8 mouse cellular contexts compared by ENCODE assay signal in genomic region chr5:9265586-9266279, GRCm38 (mm10). TPM values are rescaled to one million over a fixed set of nuclear protein-coding genes. Genes with fewer than 3 reads are reported as not detected.
DNase-seq lines count a peak whose midpoint lies in the region; ATAC-seq and TF ChIP-seq lines count a peak whose summit lies in the region.

TSS of gene 9330182L06Rik (plus strand) at chr5:9266118.

- TF ChIP-seq CTCF in forebrain, postnatal 0 days (IDR thresholded peaks at IDR 0.05; ENCODE audit: low read depth) = peak; percentile 38
- TF ChIP-seq CTCF in hindbrain, postnatal 0 days (IDR thresholded peaks at IDR 0.05; ENCODE audit: low read depth) = peak; percentile 47

- 3% methylated on average over 45 of the region's 47 CpGs for WGBS in forebrain, postnatal 0 days
- WGBS in hindbrain, postnatal 0 days = under 1% methylated on average over 42 of the region's 47 CpGs

- peak within 1 kb of the TSS; percentile 71 for H3K9ac ChIP-seq in forebrain, postnatal 0 days
- peak within 1 kb of the TSS; percentile 83 for H3K9ac ChIP-seq in hindbrain, postnatal 0 days (replicated peaks; ENCODE audit: low read length)

- H3K27me3 ChIP-seq in forebrain, postnatal 0 days (ENCODE audit: insufficient read depth, low read length) = no peaks in the 10 kb centered on the region; the same call in 1 of the 2 replicates
- H3K27me3 ChIP-seq in hindbrain, postnatal 0 days (ENCODE audit: insufficient read depth, low read length) = no peaks in the 10 kb centered on the region

- peak within 1 kb of the TSS; percentile 78 for H3K4me2 ChIP-seq in forebrain, postnatal 0 days (ENCODE audit: low read depth)
- H3K4me2 ChIP-seq in hindbrain, postnatal 0 days (ENCODE audit: low read depth, low read length) = peak within 1 kb of the TSS; percentile 80

- peak within 1 kb of the TSS; percentile 63 for H3K4me3 ChIP-seq in forebrain, postnatal 0 days (ENCODE audit: low read depth, low read length)
- H3K4me3 ChIP-seq in hindbrain, postnatal 0 days (ENCODE audit: low read length) = peak within 1 kb of the TSS; percentile 82

- H3K9me3 ChIP-seq in forebrain, postnatal 0 days (ENCODE audit: low read length) = no peaks in the 10 kb centered on the region
- H3K9me3 ChIP-seq in hindbrain, postnatal 0 days (ENCODE audit: low read length) = no peaks in the 10 kb centered on the region

- peak; percentile 94 for ATAC-seq in forebrain, postnatal 0 days
- ATAC-seq in hindbrain, postnatal 0 days = peak; percentile 94
- ATAC-seq in erythroid progenitor cell, adult 5-6 weeks (replicated peaks; ENCODE audit: low FRiP score, poor library complexity, severe bottlenecking) = no peak

- peak; percentile 68 for DNase-seq in ZHBTc4 (ENCODE audit: low read depth, low spot score)
- peak; percentile 88 to 93 for DNase-seq in cerebellum, adult 18-20 months
- DNase-seq in forebrain, postnatal 0 days = peak; percentile 88
- peak; percentile 89 for DNase-seq in hindbrain, postnatal 0 days (ENCODE audit: low spot score)
- DNase-seq in left cerebral cortex, adult 18-20 months (ENCODE audit: low spot score in 2 of 2) = peak; percentile 74 to 84
- peak; percentile 29 for DNase-seq in lung, postnatal 14 days
- peak; percentile 89 for DNase-seq in retina, postnatal 1 day

- no peaks in the 10 kb centered on the region for H3K36me3 ChIP-seq in forebrain, postnatal 0 days (ENCODE audit: insufficient read depth)
- no peaks in the 10 kb centered on the region for H3K36me3 ChIP-seq in hindbrain, postnatal 0 days (ENCODE audit: insufficient read depth, low read length)

- H3K27ac ChIP-seq in forebrain, postnatal 0 days (ENCODE audit: low read depth, low read length) = peak within 1 kb of the TSS; percentile 85
- peak within 1 kb of the TSS; percentile 90 for H3K27ac ChIP-seq in hindbrain, postnatal 0 days

- H3K4me1 ChIP-seq in forebrain, postnatal 0 days (ENCODE audit: insufficient read depth) = 0 out of 2 replicates have a peak, but pooled peaks cover 6% of the 10 kb centered on the region
- no peaks in the 10 kb centered on the region for H3K4me1 ChIP-seq in hindbrain, postnatal 0 days (ENCODE audit: insufficient read depth, low read length)

RNA-seq across cellular contexts. Expression of gene 9330182L06Rik, which starts in this region (rescaled TPM):
- total RNA-seq in forebrain, postnatal 0 days (2014; rRNA removed) = 36.8 and 38.7 TPM in 2 replicates
- 12.7 and 17.5 TPM in 2 replicates for polyA plus RNA-seq in forebrain, postnatal 0 days (2015; fragmentation: Nextera tagmentation; extraction: Ambion mirVana)
- total RNA-seq in hindbrain, postnatal 0 days (2014; rRNA removed) = 35.2 and 38.1 TPM in 2 replicates
- polyA plus RNA-seq in hindbrain, postnatal 0 days (2015; fragmentation: Nextera tagmentation; extraction: Ambion mirVana) = 25.2 and 25.5 TPM in 2 replicates
- total RNA-seq in left cerebral cortex, adult 18-20 months (2021) = 10 to 100 TPM; 35.5 to 36.9 TPM
- not detected in 2 replicates for total RNA-seq in erythroid progenitor cell, adult 5-6 weeks (2015; ENCODE audit: low replicate concordance)
- total RNA-seq in erythroid progenitor cell, adult 5-6 weeks (2017; ENCODE audit: low replicate concordance) = 0.30 TPM in 1 of 2 replicates, not detected in the other

Comparison
In these comparisons a context has a peak if more than half of its experiments do, and no peak if none do; other contexts are left out.
1. RNA of gene 9330182L06Rik (total RNA-seq): 36.8 to 38.7 TPM in forebrain, postnatal 0 days, 35.5 to 36.9 TPM in left cerebral cortex, adult 18-20 months and 35.2 to 38.1 TPM in hindbrain, postnatal 0 days; 0.30 TPM in erythroid progenitor cell, adult 5-6 weeks; every median in the first group is over 10 times any median in the second.
2. DNase-seq: peak in every context shown above with its lines; median percentile 90 in cerebellum, adult 18-20 months; 89 in hindbrain, postnatal 0 days; 89 in retina, postnatal 1 day; 88 in forebrain, postnatal 0 days; 79 in left cerebral cortex, adult 18-20 months; 68 in ZHBTc4; 29 in lung, postnatal 14 days.